Mouse (Mus musculus): ENCODE measurements around the gene Gipc2.

- TF ChIP-seq CTCF (IDR thresholded peaks at IDR 0.05; ENCODE audit: borderline replicate concordance, insufficient read depth, low read length) (no peak), POLR2A (IDR thresholded peaks at IDR 0.05; ENCODE audit: low read depth, low read length) (no peak)
Observed at GRCm38 (mm10) chr3:152153152-152153551, 12.9 kb downstream of the Gipc2 start.

Measured in embryonic fibroblast, embryonic 13.5 days (primary cell).